Mouse (Mus musculus) intestine, postnatal 0 days (tissue): ENCODE measurements around the gene Sox4. TPM values are rescaled to one million over a fixed set of nuclear protein-coding genes. Genes with fewer than 3 reads are reported as not detected.

ENCODE experiments used
- ATAC-seq: fragments of 200-750 bp; cut with Nextera tagmentation; 2 replicates; pipeline ENCODE4 v1.8.0; 2017; ENCODE audit warnings: mild to moderate bottlenecking, moderate TSS enrichment, moderate library complexity
- H3K27ac ChIP-seq: fragments of 300-500 bp; sonication (generic); 2 replicates; pipeline ENCODE4 v1.5.1; 2014; ENCODE audit warnings: mild to moderate bottlenecking, low read depth, low read length, moderate library complexity
- H3K27me3 ChIP-seq: fragments of 300-500 bp; sonication (generic); replicated peaks from 2 replicates; pipeline ENCODE4 v1.6.1; 2014; ENCODE audit warnings: low read length, mixed read lengths; ENCODE audit not compliant: control insufficient read depth, insufficient read depth
- H3K36me3 ChIP-seq: fragments of 300-500 bp; sonication (generic); 2 replicates; pipeline ENCODE4 v1.6.1; 2014; ENCODE audit warnings: mild to moderate bottlenecking, moderate library complexity; ENCODE audit not compliant: control insufficient read depth, insufficient read depth
- H3K4me1 ChIP-seq: fragments of 300-500 bp; sonication (generic); replicated peaks from 2 replicates; pipeline ENCODE4 v1.6.1; 2014; ENCODE audit warnings: antibody characterized with exemption, low read length, mixed read lengths; ENCODE audit not compliant: control insufficient read depth, insufficient read depth
- H3K4me2 ChIP-seq: fragments of 300-500 bp; sonication (generic); replicated peaks from 2 replicates; pipeline ENCODE4 v1.6.1; 2014; ENCODE audit warnings: low read depth, mild to moderate bottlenecking, moderate library complexity
- H3K4me3 ChIP-seq: fragments of 300-500 bp; sonication (generic); 2 replicates; pipeline ENCODE4 v1.5.1; 2014; ENCODE audit warnings: low read depth, low read length
- H3K9ac ChIP-seq: fragments of 300-500 bp; sonication (generic); 2 replicates; pipeline ENCODE4 v1.6.1; 2014; ENCODE audit warnings: mild to moderate bottlenecking, low read depth, low read length
- H3K9me3 ChIP-seq: fragments of 300-500 bp; sonication (generic); 2 replicates; pipeline ENCODE4 v1.6.1; 2016; ENCODE audit warnings: mixed run types; ENCODE audit not compliant: control insufficient read depth
- CTCF ChIP-seq: sonication (generic); IDR thresholded peaks from 2 replicates; pipeline ENCODE4 v1.5.1; 2016; ENCODE audit warnings: low read depth, mild to moderate bottlenecking, control low read depth, antibody characterized with exemption, moderate library complexity
- WGBS: fragments of 180-500 bp; shearing (Covaris S2); extraction: QIAGEN DNeasy Blood & Tissue Kit; methylation state at CpG from one replicate; pipeline ENCODE4 v1.1.7; 2014; 5-methylcytosine and 5-hydroxymethylcytosine counted together
- polyA plus RNA-seq: library from polyadenylated mRNA; unstranded; fragments of >200 nt; fragmentation: Nextera tagmentation; extraction: Ambion mirVana; gene quantifications from 2 replicates; pipeline ENCODE4 v1.2.1, GENCODE M21; 2015

Sox4 gene
- polyA plus RNA-seq, 1 experiment from 2014 or later = 18.4 TPM

DNA sequence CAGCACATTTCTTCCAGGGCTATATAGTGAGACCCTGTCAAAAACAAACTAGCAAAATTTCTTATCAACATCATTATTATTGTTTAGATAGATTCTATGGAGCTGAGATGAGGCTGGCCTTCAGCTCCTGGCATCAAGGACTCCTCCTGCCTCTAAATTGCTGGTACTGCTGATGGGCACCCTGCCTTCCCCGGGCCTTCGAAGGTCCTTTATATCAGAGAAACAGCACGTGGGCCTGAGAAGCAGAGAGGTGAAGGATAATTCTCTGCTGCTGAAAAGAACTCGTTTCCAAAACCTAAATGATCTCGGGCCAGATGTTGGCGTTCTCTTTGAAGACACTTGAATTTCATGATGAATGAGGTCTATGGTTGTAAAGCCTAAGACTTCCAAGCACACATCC lies 39.9 kb downstream of the Sox4 start:
- H3K27me3 ChIP-seq = no peaks in the 10 kb centered on the region
- no peak overlapping the region for H3K9ac ChIP-seq
- H3K9me3 ChIP-seq = no peaks in the 10 kb centered on the region
- TF ChIP-seq CTCF = no peak
- no peak overlapping the region for H3K4me3 ChIP-seq
- 76% methylated on average over 6 of the region's 6 CpGs for WGBS
- H3K27ac ChIP-seq = no peak overlapping the region
- ATAC-seq = no peak
- H3K4me1 ChIP-seq = no peaks in the 10 kb centered on the region
- no peaks in the 10 kb centered on the region for H3K36me3 ChIP-seq
- H3K4me2 ChIP-seq = no peak overlapping the region

- 69% methylated on average over 10 of the region's 10 CpGs for WGBS
- Histone ChIP-seq H3K9me3 (no peaks in the 10 kb centered on the region), H3K4me1 (no peaks in the 10 kb centered on the region), H3K27ac (no peak overlapping the region), H3K9ac (no peak overlapping the region), H3K36me3 (no peaks in the 10 kb centered on the region), H3K4me3 (no peak overlapping the region), H3K4me2 (no peak overlapping the region), H3K27me3 (no peaks in the 10 kb centered on the region)
- no peak for TF ChIP-seq CTCF
- ATAC-seq = no peak
Observed at GRCm38 (mm10) chr13:28906981-28907380, 46.5 kb downstream of the Sox4 start.
